Mouse (Mus musculus): Measurements from ENCODE around the gene Rxfp2.

The Rxfp2 gene

GRCm38 (mm10) chr5:150044533-150044932, 26.1 kb downstream of the Rxfp2 start:
- no peak for DNase-seq (ENCODE audit: low read depth)

- DNase-seq (ENCODE audit: low read depth), result no peak
These were observed 28.0 kb downstream of the Rxfp2 start for GRCm38 (mm10) chr5:150046438-150046837.

- peak; percentile 9 for DNase-seq (ENCODE audit: low read depth)
These were observed 31.5 kb downstream of the Rxfp2 start for GRCm38 (mm10) chr5:150049946-150050345.

GRCm38 (mm10) chr5:150051828-150052227, 33.4 kb downstream of the Rxfp2 start:
- peak; percentile 11 for DNase-seq (ENCODE audit: low read depth)

- DNase-seq (ENCODE audit: low read depth), result no peak
These were observed 34.8 kb downstream of the Rxfp2 start for GRCm38 (mm10) chr5:150053294-150053693.

- DNase-seq (ENCODE audit: low read depth), result no peak
These were observed 35.5 kb downstream of the Rxfp2 start for GRCm38 (mm10) chr5:150053956-150054355.

- DNase-seq (ENCODE audit: low read depth), result no peak
These were observed 36.8 kb downstream of the Rxfp2 start for GRCm38 (mm10) chr5:150055322-150055721.

GRCm38 (mm10) chr5:150056056-150056455, 37.6 kb downstream of the Rxfp2 start:
- DNase-seq (ENCODE audit: low read depth), result no peak

- DNase-seq (ENCODE audit: low read depth), result no peak
These were observed 40.4 kb downstream of the Rxfp2 start for GRCm38 (mm10) chr5:150058845-150059244.

- DNase-seq (ENCODE audit: low read depth), result no peak
These were observed 41.0 kb downstream of the Rxfp2 start for GRCm38 (mm10) chr5:150059466-150059865.

GRCm38 (mm10) chr5:150061086-150061485, 42.6 kb downstream of the Rxfp2 start:
- no peak for DNase-seq (ENCODE audit: low read depth)

- DNase-seq (ENCODE audit: low read depth), result no peak
These were observed 45.8 kb downstream of the Rxfp2 start for GRCm38 (mm10) chr5:150064286-150064685.

GRCm38 (mm10) chr5:150070086-150070485, 51.6 kb downstream of the Rxfp2 start:
- no peak for DNase-seq (ENCODE audit: low read depth)

- no peak for DNase-seq (ENCODE audit: low read depth)
These were observed 53.3 kb downstream of the Rxfp2 start for GRCm38 (mm10) chr5:150071738-150072137.

GRCm38 (mm10) chr5:150079866-150080797, 61.7 kb downstream of the Rxfp2 start:
- DNase-seq (ENCODE audit: low read depth), result no peak

GRCm38 (mm10) chr5:150082696-150083095, 64.2 kb downstream of the Rxfp2 start:
- no peak for DNase-seq (ENCODE audit: low read depth)

GRCm38 (mm10) chr5:150083190-150083589, 64.7 kb downstream of the Rxfp2 start:
- DNase-seq (ENCODE audit: low read depth), result no peak

- DNase-seq (ENCODE audit: low read depth), result no peak
These were observed 79.1 kb downstream of the Rxfp2 start for GRCm38 (mm10) chr5:150097620-150098019.

GRCm38 (mm10) chr5:150098754-150099153, 80.3 kb downstream of the Rxfp2 start:
- no peak for DNase-seq (ENCODE audit: low read depth)

- no peak for DNase-seq (ENCODE audit: low read depth)
These were observed 83.3 kb downstream of the Rxfp2 start for GRCm38 (mm10) chr5:150101789-150102188.

GRCm38 (mm10) chr5:150106358-150106757, 87.9 kb downstream of the Rxfp2 start:
- no peak for DNase-seq (ENCODE audit: low read depth)

- DNase-seq (ENCODE audit: low read depth), result no peak
These were observed 92.8 kb downstream of the Rxfp2 start for GRCm38 (mm10) chr5:150111236-150111635.

- DNase-seq (ENCODE audit: low read depth), result no peak
These were observed 95.5 kb downstream of the Rxfp2 start for GRCm38 (mm10) chr5:150114007-150114406.

- DNase-seq (ENCODE audit: low read depth), result no peak
These were observed 96.3 kb downstream of the Rxfp2 start for GRCm38 (mm10) chr5:150114778-150115177.
